Mouse (Mus musculus) CH12.LX (cell line): ENCODE results near the gene Col1a2.

Experiments
- CTCF ChIP-seq, 2 experiments: IDR thresholded peaks in 1 of 2; conservative IDR thresholded peaks in 1 of 2; 2 replicates each; pipeline ENCODE4 v1.5.1; 2011 to 2012; ENCODE audit warnings: low read depth in 2 of 2, low read length in 2 of 2, improper control_type of control experiment in 1 of 2, inconsistent platforms in 1 of 2, mild to moderate bottlenecking in 1 of 2, moderate library complexity in 1 of 2
- E2F4 ChIP-seq: IDR thresholded peaks from 2 replicates; pipeline ENCODE4 v1.6.1; 2011; ENCODE audit warnings: low read depth, low read length, improper control_type of control experiment; ENCODE audit not compliant: insufficient replicate concordance
- ELF1 ChIP-seq: IDR thresholded peaks from 2 replicates; pipeline ENCODE4 v1.6.1; 2014; ENCODE audit warnings: low read depth, mild to moderate bottlenecking, inconsistent platforms, low read length, improper control_type of control experiment
- MAFK ChIP-seq: IDR thresholded peaks from 2 replicates; pipeline ENCODE4 v1.6.1; 2011; ENCODE audit warnings: low read length, improper control_type of control experiment; ENCODE audit not compliant: insufficient replicate concordance
- MAX ChIP-seq: IDR thresholded peaks from 2 replicates; pipeline ENCODE4 v1.6.1; 2011; ENCODE audit warnings: low read length, improper control_type of control experiment
- MAZ ChIP-seq: IDR thresholded peaks from 2 replicates; pipeline ENCODE4 v1.6.1; 2012; ENCODE audit warnings: low read depth, mild to moderate bottlenecking, inconsistent platforms, low read length, improper control_type of control experiment, moderate library complexity
- MXI1 ChIP-seq: IDR thresholded peaks from 2 replicates; pipeline ENCODE4 v1.6.1; 2011; ENCODE audit warnings: mild to moderate bottlenecking, low read depth, low read length, improper control_type of control experiment
- MYC ChIP-seq: IDR thresholded peaks from 2 replicates; pipeline ENCODE4 v1.6.1; 2011; ENCODE audit warnings: low read depth, mild to moderate bottlenecking, improper control_type of control experiment, low read length
- POLR2A ChIP-seq: IDR thresholded peaks from 2 replicates; pipeline ENCODE4 v1.6.1; 2011; ENCODE audit warnings: low read depth, mild to moderate bottlenecking, improper control_type of control experiment, low read length
- POLR2AphosphoS2 ChIP-seq: IDR thresholded peaks from 2 replicates; pipeline ENCODE4 v1.6.1; 2011; ENCODE audit warnings: low read depth, low read length, improper control_type of control experiment
- SMC3 ChIP-seq: IDR thresholded peaks from 2 replicates; pipeline ENCODE4 v1.6.1; 2011; ENCODE audit warnings: low read depth, low read length, improper control_type of control experiment
- TCF12 ChIP-seq: IDR thresholded peaks from 2 replicates; pipeline ENCODE4 v1.6.1; 2014; ENCODE audit warnings: low read depth, mild to moderate bottlenecking, inconsistent platforms, low read length, improper control_type of control experiment
- USF1 ChIP-seq: IDR thresholded peaks from 2 replicates; pipeline ENCODE4 v1.6.1; 2014; ENCODE audit warnings: low read depth, mild to moderate bottlenecking, inconsistent platforms, low read length, improper control_type of control experiment
- ZKSCAN1 ChIP-seq: IDR thresholded peaks from 2 replicates; pipeline ENCODE4 v1.6.1; 2012; ENCODE audit warnings: low read depth, inconsistent platforms, low read length, improper control_type of control experiment, borderline replicate concordance

DNA sequence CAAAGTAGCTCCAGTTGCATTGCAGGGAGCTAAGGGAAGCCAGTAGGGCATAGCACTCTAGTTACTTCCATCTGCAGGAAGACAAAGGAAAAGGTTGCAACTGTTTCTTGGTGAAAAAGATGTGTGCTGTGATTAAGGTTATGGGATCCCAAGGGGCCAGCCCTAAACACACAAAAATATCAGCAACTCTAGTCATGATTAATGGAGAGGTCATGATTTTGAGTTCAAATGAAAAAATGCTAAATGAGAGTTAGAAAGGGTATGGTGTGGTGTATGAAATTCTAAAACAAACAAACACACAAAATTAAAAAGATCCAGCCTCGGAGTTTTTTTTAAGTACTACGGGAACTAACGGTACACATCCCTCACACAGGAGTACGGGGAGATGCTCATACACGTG lies 49.1 kb upstream of the Col1a2 start:
- TF ChIP-seq USF1: no peak
- no peak for TF ChIP-seq CTCF (conservative IDR thresholded peaks at IDR 0.05 in 1 of 2, IDR thresholded peaks at IDR 0.05 in 1 of 2; ENCODE audit: low read depth in 2 of 2, low read length in 2 of 2)
- no peak for TF ChIP-seq SMC3
- TF ChIP-seq POLR2A: no peak
- TF ChIP-seq POLR2AphosphoS2: no peak
- no peak for TF ChIP-seq MYC
- no peak for TF ChIP-seq E2F4
- no peak for TF ChIP-seq MXI1
- no peak for TF ChIP-seq MAZ
- TF ChIP-seq MAX: no peak
- TF ChIP-seq TCF12: no peak
- TF ChIP-seq MAFK: no peak
- TF ChIP-seq ZKSCAN1: no peak
- TF ChIP-seq ELF1: no peak
